Mouse (Mus musculus) lung, adult 2 months (tissue): ENCODE measurements around the gene Heatr1. TPM values are rescaled to one million over a fixed set of nuclear protein-coding genes. Genes with fewer than 3 reads are reported as not detected.
A peak's percentile ranks its signal among the peaks of the same experiment; 100 is the strongest.

Experiments
- DNase-seq: peaks from one replicate; pipeline ENCODE4 v3.0.0; 2022
- H3K4me1 ChIP-seq: fragments of 200-500 bp; 2 replicates; pipeline ENCODE4 v1.6.1; 2011; ENCODE audit warnings: low read length; ENCODE audit not compliant: control insufficient read depth, insufficient read depth
- H3K4me3 ChIP-seq: fragments of 200-500 bp; replicated peaks from 2 replicates; pipeline ENCODE3; 2011; ENCODE audit warnings: low read depth, mild to moderate bottlenecking, control low read depth, low read length; ENCODE audit errors: extremely low read depth
- CTCF ChIP-seq: fragments of 200-500 bp; IDR thresholded peaks from 2 replicates; pipeline ENCODE4 v1.5.1; 2011; ENCODE audit warnings: mild to moderate bottlenecking, low read length, control low read depth; ENCODE audit not compliant: insufficient read depth
- POLR2A ChIP-seq: fragments of 200-500 bp; IDR thresholded peaks from 2 replicates; pipeline ENCODE4 v1.6.1; 2011; ENCODE audit warnings: low read depth, mild to moderate bottlenecking, control low read depth, low read length, borderline replicate concordance; ENCODE audit errors: extremely low read depth
- WGBS: fragments of 180-500 bp; shearing (Covaris S2); methylation state at CpG from one replicate; pipeline ENCODE4 v1.1.7; 2018; 5-methylcytosine and 5-hydroxymethylcytosine counted together
- polyA plus RNA-seq: library from polyadenylated mRNA; depleted of rRNA; stranded (reverse); fragments of >200 nt; gene quantifications from 2 replicates; pipeline ENCODE4 v1.2.3, GENCODE M21; 2012; rRNA removed

The Heatr1 gene
- polyA plus RNA-seq = 21.6 and 23.5 TPM in 2 replicates

DNA sequence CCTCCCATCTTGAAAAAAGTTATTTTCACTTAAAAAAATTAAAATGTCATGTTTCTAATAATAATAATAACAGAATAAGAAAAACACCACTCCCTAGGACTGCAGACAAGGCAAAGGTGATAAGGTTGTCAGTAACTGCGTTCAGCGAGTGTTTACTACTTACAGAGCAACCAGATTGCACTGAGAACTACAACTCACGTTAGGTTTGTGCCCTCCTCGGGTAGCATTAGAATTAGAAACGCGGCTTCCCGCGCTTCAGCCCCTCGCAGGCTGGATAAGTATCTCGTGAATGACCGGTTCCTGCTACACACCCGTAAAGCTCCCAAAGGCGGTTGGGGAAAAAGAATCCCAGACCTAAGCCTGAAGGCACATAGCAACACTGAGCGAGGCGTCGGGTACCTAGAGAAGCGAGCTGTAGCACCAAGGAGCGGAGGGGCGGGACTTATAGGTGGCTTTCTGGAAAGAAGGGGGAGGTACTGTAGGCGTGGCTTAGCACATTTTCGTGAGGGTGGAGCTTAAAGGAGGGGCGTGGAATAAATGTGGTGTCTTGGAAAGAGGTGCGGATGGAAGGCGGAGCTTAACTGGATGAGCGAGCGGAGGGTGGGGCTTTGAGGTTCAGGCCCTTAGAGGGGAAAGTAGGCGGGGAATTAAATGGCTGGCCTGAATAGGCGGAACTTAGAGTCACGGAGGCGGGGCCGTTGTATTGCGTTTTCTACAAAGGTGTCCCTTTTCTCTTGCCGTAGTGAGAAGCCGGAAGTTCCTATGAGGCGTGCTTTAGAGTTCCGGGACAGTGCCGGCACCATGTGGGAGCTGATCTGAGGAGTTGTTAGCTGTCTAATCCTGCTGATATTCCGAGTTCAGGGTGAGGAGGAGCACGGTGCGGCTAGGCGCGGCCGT lies at the start of gene Heatr1:
Heatr1 (plus strand) TSS at position 419 of the 897 bp plus-strand sequence.
- peak; percentile 93 for DNase-seq
- Histone ChIP-seq H3K4me1 (no peaks in the 10 kb centered on the region; the same call in 1 of the 2 replicates), H3K4me3 (peak within 1 kb of the TSS; percentile 98)
- under 1% methylated on average over 43 of the region's 43 CpGs for WGBS
- TF ChIP-seq POLR2A = peak; percentile 41; the same call in 1 of the 2 replicates
- TF ChIP-seq CTCF = no peak

GRCm38 (mm10) chr13:12346837-12347236 lies 48.0 kb upstream of the Heatr1 start:
- WGBS = 60% methylated on average over 3 of the region's 3 CpGs
- H3K4me1 ChIP-seq = no peaks in the 10 kb centered on the region
- no peak overlapping the region for H3K4me3 ChIP-seq
- no peak for TF ChIP-seq POLR2A
- no peak for TF ChIP-seq CTCF
- DNase-seq = no peak

DNA sequence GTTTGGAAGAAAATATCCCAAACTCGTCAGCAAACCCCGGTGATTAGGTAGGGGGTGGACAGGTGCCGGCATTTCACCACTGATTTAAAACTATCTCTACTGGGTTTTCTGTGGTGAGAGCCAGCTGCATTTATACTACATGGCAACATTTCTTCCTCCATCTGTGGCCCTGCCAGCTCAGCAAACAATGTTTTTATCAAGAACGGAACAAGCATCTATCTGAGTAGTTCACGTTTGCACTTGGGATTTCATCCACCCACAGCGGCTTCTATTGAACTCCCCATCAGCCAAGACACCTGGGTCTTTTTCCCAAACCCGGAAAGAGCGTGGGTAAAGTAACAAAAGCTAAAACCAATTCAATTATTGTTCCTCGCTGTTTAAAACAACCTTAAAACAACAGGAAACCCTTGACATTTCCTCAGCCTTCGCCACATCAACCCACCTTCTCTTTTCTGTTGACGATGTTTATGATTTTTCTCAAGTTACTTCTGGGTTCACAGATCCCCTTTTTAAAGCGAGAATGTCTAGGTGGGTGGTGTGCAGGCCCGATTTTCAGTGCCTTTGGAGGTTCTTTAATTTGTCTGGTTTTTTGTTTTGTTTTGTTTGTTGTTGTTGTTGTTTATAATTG lies 45.5 kb upstream of the Heatr1 start:
- no peaks in the 10 kb centered on the region for H3K4me1 ChIP-seq
- 47% methylated on average over 13 of the region's 13 CpGs for WGBS
- H3K4me3 ChIP-seq = no peak overlapping the region
- no peak for DNase-seq
- TF ChIP-seq POLR2A = no peak
- TF ChIP-seq CTCF = no peak

GRCm38 (mm10) chr13:12356184-12356583 lies 38.6 kb upstream of the Heatr1 start:
- TF ChIP-seq POLR2A = no peak
- Histone ChIP-seq H3K4me1 (no peaks in the 10 kb centered on the region), H3K4me3 (no peak overlapping the region)
- 50% methylated on average over 4 of the region's 4 CpGs for WGBS
- DNase-seq = no peak

DNA sequence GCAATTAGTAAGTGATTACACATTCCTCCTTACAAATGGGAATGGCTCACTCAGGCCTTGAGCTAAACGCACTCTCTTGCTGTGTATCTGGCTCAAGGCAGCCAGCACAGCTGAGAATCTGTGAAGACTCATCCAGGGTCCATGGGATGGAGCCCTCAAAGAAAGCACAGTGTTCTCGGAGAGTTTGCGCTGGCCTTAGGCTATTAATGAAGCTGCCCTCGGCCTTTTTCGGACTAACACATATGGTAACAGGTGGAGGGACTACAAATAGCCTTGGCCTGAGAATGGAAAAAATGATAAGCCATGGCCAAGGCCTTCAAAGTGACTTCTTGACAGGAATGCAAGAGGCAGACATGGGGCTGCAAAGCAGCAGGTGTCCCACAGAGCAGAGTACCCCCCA lies 37.3 kb upstream of the Heatr1 start:
- Histone ChIP-seq H3K4me3 (no peak overlapping the region), H3K4me1 (no peaks in the 10 kb centered on the region)
- DNase-seq = no peak
- TF ChIP-seq CTCF = no peak
- TF ChIP-seq POLR2A = no peak
- WGBS = 78% methylated on average over 5 of the region's 5 CpGs

DNA sequence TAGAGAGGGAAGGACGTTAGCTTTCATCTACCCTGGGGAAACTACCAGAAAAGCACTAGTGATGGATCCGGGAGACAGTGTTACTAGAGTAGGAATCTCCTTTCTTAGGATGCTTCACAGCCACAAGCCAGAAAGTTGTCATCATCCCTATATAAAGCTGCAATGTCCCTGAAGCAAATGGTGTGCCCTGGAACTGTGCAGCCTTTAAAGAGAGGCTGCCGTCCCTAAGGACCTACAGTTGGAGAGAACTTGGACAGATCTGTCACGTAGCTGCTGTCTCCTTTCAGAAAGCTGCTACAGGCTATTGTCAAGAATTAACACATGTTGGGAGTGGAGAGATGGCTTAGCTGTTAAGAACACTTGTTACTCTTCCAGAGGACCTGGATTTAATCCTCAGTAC lies 33.3 kb upstream of the Heatr1 start:
- no peak for DNase-seq
- H3K4me3 ChIP-seq = no peak overlapping the region
- TF ChIP-seq POLR2A (no peak), CTCF (no peak)
- 77% methylated on average over 4 of the region's 4 CpGs for WGBS
- no peaks in the 10 kb centered on the region for H3K4me1 ChIP-seq

GRCm38 (mm10) chr13:12369041-12369621 lies 25.7 kb upstream of the Heatr1 start:
- no peak for TF ChIP-seq CTCF
- TF ChIP-seq POLR2A = no peak
- H3K4me3 ChIP-seq = no peak overlapping the region
- H3K4me1 ChIP-seq = no peaks in the 10 kb centered on the region; the same call in 1 of the 2 replicates
- 34% methylated on average over 8 of the region's 8 CpGs for WGBS
- no peak for DNase-seq

DNA sequence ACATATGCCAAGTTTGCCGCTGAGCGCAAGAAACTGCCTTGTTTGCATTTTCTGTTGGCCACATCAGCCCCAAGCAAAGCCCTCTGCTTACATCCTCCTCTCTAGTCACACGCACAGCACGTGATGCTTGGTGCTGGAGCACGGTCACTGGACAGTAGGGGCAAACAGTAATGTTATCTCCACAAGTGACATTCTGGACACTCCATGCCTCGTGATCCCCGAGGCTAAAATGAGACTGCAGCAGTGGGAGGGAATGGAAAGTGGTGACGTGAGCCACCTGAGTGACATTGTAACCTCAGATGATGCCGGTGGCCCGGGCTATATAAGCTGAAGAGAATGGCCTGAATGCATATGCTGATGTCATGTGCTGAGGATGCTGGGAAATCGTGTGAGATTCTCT lies 24.9 kb upstream of the Heatr1 start:
- no peak for TF ChIP-seq CTCF
- TF ChIP-seq POLR2A = no peak
- no peak overlapping the region for H3K4me3 ChIP-seq
- 68% methylated on average over 11 of the region's 11 CpGs for WGBS
- no peak for DNase-seq
- H3K4me1 ChIP-seq = no peaks in the 10 kb centered on the region; the same call in 1 of the 2 replicates

- Histone ChIP-seq H3K4me3 (no peak overlapping the region), H3K4me1 (no peaks in the 10 kb centered on the region; the same call in 1 of the 2 replicates)
- no peak for TF ChIP-seq POLR2A
- no peak for TF ChIP-seq CTCF
- no peak for DNase-seq
- 54% methylated on average over 3 of the region's 3 CpGs for WGBS
Observed at GRCm38 (mm10) chr13:12372755-12373154, 22.1 kb upstream of the Heatr1 start.
